Mouse (Mus musculus) heart, postnatal 25 days (tissue): ENCODE data around the gene Aifm3. TPM values are rescaled to one million over a fixed set of nuclear protein-coding genes. Genes with fewer than 3 reads are reported as not detected.
"Not testable (repeated sequence)": the region's sequence is repeated elsewhere in the genome, so short reads cannot be mapped to it uniquely, and the experiment has no call there.

ENCODE experiments used
- DNase-seq: peaks from one replicate; pipeline ENCODE4 v3.0.0; 2022; ENCODE audit warnings: low spot score
- intact Hi-C: fragments of 180-260 bp; cut with DNase I; formaldehyde crosslinking; loops from one replicate; pipeline ENCODE4 v1.15.1; 2025
- total RNA-seq, 2 experiments: library from RNA; stranded (reverse); gene quantifications; 2 replicates each; pipeline ENCODE4 v1.2.3; 2021

Aifm3 gene
- total RNA-seq, 2 experiments from 2014 or later, result 0.28 TPM; not detected in 1

GRCm38 (mm10) chr16:17496499-17497305, 7.3 kb downstream of the Aifm3 start:
- DNase-seq, result no peak
- intact Hi-C loops, result no loop called here

- no peak for DNase-seq
- intact Hi-C loops, result no loop called here
Observed at GRCm38 (mm10) chr16:17499249-17499883, 10.0 kb downstream of the Aifm3 start.

DNA sequence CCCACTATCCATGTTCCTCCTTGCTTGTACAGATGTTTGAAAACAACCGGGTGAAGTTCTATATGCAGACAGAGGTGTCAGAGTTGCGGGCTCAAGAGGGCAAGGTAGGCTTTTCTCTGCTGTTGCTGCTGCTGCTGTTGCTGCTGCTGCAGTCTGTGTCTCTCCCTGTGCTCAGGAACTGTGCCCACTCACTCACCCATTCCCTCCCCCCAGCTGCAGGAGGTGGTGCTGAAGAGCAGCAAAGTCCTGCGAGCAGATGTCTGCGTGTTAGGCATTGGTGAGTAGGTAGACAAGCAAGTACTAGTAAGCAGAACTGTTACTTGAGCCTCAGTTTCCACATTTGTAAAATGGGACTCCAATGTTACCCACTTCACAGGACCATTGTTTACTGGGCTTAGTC, 13.3 kb downstream of the Aifm3 start:
- no peak for DNase-seq
- intact Hi-C loops, result no loop called here

DNA sequence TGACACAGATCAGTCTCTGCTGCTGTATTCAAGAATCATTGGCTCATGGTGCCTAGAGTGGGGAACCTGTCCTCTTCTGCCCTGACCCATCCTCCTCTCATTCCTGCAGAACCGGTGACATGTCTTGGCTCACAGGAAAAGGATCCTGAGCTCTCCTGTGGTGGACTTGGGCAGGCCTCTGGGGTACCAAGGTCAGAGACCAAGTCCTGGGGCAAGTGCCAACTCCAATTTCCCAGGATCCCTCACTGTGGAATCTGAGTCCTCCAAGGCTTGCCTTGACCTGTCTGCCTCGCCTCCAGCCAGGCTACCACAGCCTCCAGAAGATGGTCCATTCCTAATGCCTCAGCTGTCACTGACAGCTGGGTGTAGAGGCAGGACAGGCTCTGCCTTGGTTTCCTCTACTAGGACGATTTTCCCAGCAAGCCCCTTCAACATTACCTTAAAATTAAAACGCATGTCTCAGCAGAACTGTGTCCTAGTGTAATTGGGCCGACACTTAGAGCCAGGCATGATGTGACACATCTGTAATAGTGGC, 17.7 kb downstream of the Aifm3 start:
- DNase-seq, result no peak
- intact Hi-C loops, result loop anchor here (5.0 kb wide), 1 partner anchor 55 kb away; the partner anchor contains the start of gene Crkl

DNA sequence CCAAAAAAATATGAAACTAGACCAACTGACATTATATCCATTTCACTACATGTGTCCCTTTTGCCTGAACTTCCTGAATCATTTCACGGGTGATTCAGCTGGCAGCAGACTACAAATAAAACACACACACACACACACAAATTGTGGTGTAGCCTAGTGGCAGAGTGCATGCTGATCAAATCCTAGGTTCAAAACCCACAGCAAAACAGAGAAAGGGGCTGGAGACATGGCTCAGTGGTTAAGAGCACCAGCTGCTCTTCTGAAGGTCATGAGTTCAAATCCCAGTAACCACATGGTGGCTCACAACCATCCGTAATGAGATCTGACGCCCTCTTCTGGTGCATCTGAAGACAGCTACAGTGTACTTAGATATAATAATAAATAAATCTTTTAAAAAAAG, 18.6 kb downstream of the Aifm3 start:
- not testable (repeated sequence) for DNase-seq
- intact Hi-C loops, result loop anchor here (5.0 kb wide), 1 partner anchor 56 kb away; the partner anchor contains the start of gene Crkl

- intact Hi-C loops, result loop anchor here (5.0 kb wide), 1 partner anchor 56 kb away; the partner anchor contains the start of gene Crkl
- DNase-seq, result peak; percentile 79
Observed at GRCm38 (mm10) chr16:17508546-17509239, 19.3 kb downstream of the Aifm3 start, which contains the start of gene Lztr1. Lztr1 (plus strand) TSS chr16:17508688.

GRCm38 (mm10) chr16:17509240-17509597, 19.8 kb downstream of the Aifm3 start:
- DNase-seq, result no peak
- intact Hi-C loops, result loop anchor here (5.0 kb wide), 1 partner anchor 57 kb away; the partner anchor contains the start of gene Crkl

GRCm38 (mm10) chr16:17510143-17510542, 20.7 kb downstream of the Aifm3 start:
- intact Hi-C loops, result loop anchor here (1.0 kb wide), 1 partner anchor 20 kb away; no protein-coding TSS in a partner anchor
- DNase-seq, result no peak

DNA sequence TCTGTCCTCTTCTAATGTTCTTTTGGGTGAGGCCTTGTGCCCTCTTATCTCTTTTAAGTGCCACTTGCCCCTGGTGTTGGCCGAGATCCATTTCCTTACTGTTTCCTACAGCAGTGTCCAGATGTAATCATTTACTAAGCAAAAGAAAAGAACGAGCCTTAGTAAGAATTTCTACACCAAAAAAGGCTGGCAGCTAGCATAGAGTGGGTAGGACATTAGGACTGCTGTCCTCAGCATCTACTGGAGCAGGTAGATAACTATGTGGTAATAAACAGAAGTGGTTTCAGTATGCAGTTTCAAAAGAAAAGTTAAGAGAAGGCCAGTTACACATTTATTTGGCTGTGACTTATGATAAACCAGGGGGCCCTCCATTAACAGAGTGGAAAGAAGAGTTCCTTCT, 21.3 kb downstream of the Aifm3 start:
- DNase-seq, result no peak
- intact Hi-C loops, result loop anchor here (1.0 kb wide), 1 partner anchor 20 kb away; no protein-coding TSS in a partner anchor

DNA sequence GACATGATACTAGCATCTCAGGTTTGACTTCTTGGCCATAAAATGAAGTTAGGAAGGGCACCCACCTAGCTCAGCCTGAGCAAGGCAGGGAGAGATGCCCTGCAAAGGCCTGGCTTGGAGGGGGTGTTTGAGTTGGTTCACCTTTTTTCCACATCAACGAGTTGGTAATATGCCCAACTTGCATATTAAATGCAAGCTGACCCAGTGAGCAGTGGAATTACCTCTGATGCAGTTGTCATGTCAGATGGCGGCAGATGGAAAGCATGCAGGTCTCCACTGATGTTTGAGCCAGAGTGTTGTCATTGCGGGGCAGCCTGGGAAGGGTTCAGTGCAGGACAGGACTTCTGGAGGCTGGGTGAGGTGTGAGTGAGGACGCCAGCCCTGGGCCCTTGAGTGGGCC, 22.0 kb downstream of the Aifm3 start:
- no peak for DNase-seq
- intact Hi-C loops, result no loop called here

GRCm38 (mm10) chr16:17518910-17519309, 29.5 kb downstream of the Aifm3 start:
- intact Hi-C loops, result no loop called here
- no peak for DNase-seq

DNA sequence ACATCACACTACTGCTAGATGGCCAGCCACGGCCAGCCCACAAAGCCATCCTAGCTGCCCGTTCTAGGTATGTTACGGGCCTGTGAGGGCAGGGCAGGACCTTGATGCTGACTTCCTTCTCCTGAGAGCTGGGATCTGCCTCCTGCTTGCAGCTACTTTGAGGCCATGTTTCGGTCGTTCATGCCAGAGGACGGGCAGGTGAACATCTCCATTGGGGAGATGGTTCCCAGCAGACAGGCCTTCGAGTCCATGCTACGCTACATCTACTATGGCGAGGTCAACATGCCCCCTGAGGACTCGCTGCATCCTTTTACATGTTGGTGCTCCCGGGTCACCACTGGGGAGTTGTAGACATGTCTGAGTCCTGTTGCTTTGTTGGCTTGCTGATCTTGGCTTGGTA, 34.7 kb downstream of the Aifm3 start:
- intact Hi-C loops, result no loop called here
- no peak for DNase-seq

- DNase-seq, result no peak
- intact Hi-C loops, result no loop called here
Observed at GRCm38 (mm10) chr16:17525524-17525923, 36.1 kb downstream of the Aifm3 start.

DNA sequence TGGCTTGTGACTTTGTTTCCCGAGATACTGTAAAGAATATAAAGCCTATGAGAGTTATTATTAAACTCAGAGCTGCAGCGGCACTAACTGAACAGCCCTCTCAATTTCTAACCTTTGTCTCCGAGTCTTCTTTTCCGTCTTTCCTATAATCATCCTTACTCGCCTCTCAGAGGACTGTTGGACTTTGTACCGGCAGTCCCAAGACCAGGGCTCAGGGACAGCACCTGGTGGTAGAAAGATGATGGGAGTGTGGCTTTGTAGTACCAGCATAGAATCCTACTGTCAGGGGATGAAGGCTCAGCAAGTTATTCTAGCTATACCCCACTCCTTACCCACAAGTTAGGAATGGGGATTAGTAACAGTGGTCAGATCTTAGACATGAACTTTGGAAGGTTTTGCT, 36.8 kb downstream of the Aifm3 start:
- DNase-seq, result no peak
- intact Hi-C loops, result no loop called here

- no peak for DNase-seq
- intact Hi-C loops, result no loop called here
Observed at GRCm38 (mm10) chr16:17527606-17528005, 38.2 kb downstream of the Aifm3 start.

- DNase-seq, result no peak
- intact Hi-C loops, result no loop called here
Observed at GRCm38 (mm10) chr16:17528276-17528675, 38.9 kb downstream of the Aifm3 start.

- intact Hi-C loops, result loop anchor here (1.0 to 2.0 kb wide), 2 partner anchors 20 to 127 kb away; no protein-coding TSS in a partner anchor
- no peak for DNase-seq
Observed at GRCm38 (mm10) chr16:17529981-17530586, 40.7 kb downstream of the Aifm3 start.

GRCm38 (mm10) chr16:17530640-17531288, 41.4 kb downstream of the Aifm3 start, which contains the start of gene Thap7:
Thap7 (minus strand) TSS chr16:17531136.
- intact Hi-C loops, result loop anchor here (1.0 to 2.0 kb wide), 2 partner anchors 20 to 128 kb away; no protein-coding TSS in a partner anchor
- DNase-seq, result peak; percentile 92

DNA sequence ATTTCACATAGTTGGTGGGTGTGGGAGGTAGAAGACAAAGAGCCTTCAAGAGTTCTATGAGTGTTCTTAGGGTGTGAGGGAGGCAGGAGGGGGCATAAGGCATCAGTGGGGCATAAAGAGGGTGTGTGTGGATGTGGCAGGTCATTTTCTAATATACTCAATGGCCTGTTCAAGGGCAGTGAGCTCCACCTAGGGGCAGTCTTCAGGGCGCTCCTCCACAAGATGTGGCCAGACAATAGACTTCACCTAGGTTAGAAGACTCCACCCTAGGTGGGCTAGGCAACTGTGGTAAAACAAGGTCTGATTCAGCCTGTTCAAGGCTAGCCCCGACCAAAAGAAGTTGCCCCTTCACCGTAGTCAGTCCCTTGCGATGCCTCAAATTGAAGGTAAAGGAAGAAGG, 42.9 kb downstream of the Aifm3 start:
- intact Hi-C loops, result no loop called here
- DNase-seq, result no peak
